In genomic region chr8:123612652-123613051, GRCm38 (mm10) we compare ENCODE assay signal across 8 mouse cellular contexts. TPM values are rescaled to one million over a fixed set of nuclear protein-coding genes. Genes with fewer than 3 reads are reported as not detected.
DNase-seq lines count a peak whose midpoint lies in the region; TF ChIP-seq lines count a peak whose summit lies in the region.
"Not testable (repeated sequence)": the region's sequence is repeated elsewhere in the genome, so short reads cannot be mapped to it uniquely, and the experiment has no call there.
"Had no signal": no experiment of that assay in that cellular context is flagged by ENCODE, and none has a peak within 500 bp of the region (broad histone marks: within the 10 kb centered on the region; RNA-seq: fewer than 3 reads in every experiment).

No protein-coding gene starts in this region.

- H3K36me3 ChIP-seq in heart, adult 2 months (ENCODE audit: control insufficient read depth, insufficient read depth, low read length) = not testable (repeated sequence)

- not testable (repeated sequence) for H3K9ac ChIP-seq in heart, adult 2 months (ENCODE audit: low read depth, low read length)

- not testable (repeated sequence) for H3K27me3 ChIP-seq in heart, adult 2 months (ENCODE audit: control insufficient read depth, insufficient read depth, low read length)

- not testable (repeated sequence) for H3K4me3 ChIP-seq in heart, adult 2 months

- peak; percentile 0 for DNase-seq in adrenal gland, adult 2 months
- peak; percentile 2 to 15 for DNase-seq in heart, adult 2 months
- DNase-seq in lung, postnatal 10 days = peak; percentile 1
- peak; percentile 6 to 53 for DNase-seq in spleen, postnatal 4 days (ENCODE audit: low spot score in 2 of 2)
- DNase-seq in thymus, postnatal 14 days = peak; percentile 2
- DNase-seq in urinary bladder, postnatal 4 days (ENCODE audit: low spot score in 2 of 2) = peak; percentile 6 to 13

- TF ChIP-seq CTCF in heart, adult 2 months (IDR thresholded peaks at IDR 0.05) = not testable (repeated sequence)

- not testable (repeated sequence) for TF ChIP-seq EP300 in heart, adult 2 months (IDR thresholded peaks at IDR 0.05; ENCODE audit: insufficient read depth, low read depth, low read length)

- not testable (repeated sequence) for TF ChIP-seq POLR2A in heart, adult 2 months (IDR thresholded peaks at IDR 0.05; ENCODE audit: insufficient read depth, low read depth, low read length)

- intact Hi-C loops in heart, adult 2 months (cut with DNase I) = not testable (repeated sequence)

- WGBS in heart, adult 2 months = 80% methylated on average over 2 of the region's 5 CpGs

- H3K79me2 ChIP-seq in heart, adult 2 months (replicated peaks; ENCODE audit: control insufficient read depth, insufficient read depth, low read length) = not testable (repeated sequence)

- H3K27ac ChIP-seq in heart, adult 2 months = not testable (repeated sequence)

- H3K4me1 ChIP-seq in heart, adult 2 months (ENCODE audit: control insufficient read depth, insufficient read depth, low read length) = not testable (repeated sequence)

RNA-seq across cellular contexts. Expression of gene Rhou, which starts 41.1 kb away (rescaled TPM):
- total RNA-seq in adrenal gland, adult 2 months (2021) = 10 to 100 TPM; 31.7 to 43.0 TPM
- polyA plus RNA-seq in adrenal gland, adult 2 months (2012; rRNA removed) = 12.3 and 13.6 TPM in 2 replicates
- 1 to 10 TPM; 5.5 to 5.8 TPM for total RNA-seq in heart, adult 2 months (2021)
- 4.1 and 5.1 TPM in 2 replicates for polyA plus RNA-seq in heart, adult 2 months (2012; rRNA removed)
- total RNA-seq: MEL had no signal
- polyA plus RNA-seq: erythroblast, embryonic 14.5 days had no signal

Comparison
In these comparisons a context has a peak if more than half of its experiments do, and no peak if none do; other contexts are left out.
1. RNA of gene Rhou, which starts 41.1 kb away (total RNA-seq): 31.7 to 43.0 TPM in adrenal gland, adult 2 months; 5.5 to 5.8 TPM in heart, adult 2 months; every median in the first group is over 4 times any median in the second.
2. Peak in every context shown above with its lines, with median percentiles within 50 percentile points of each other: DNase-seq.